Mouse (Mus musculus) CH12F3 (cell line): Measurements from ENCODE around the gene Mapk13.
"Not testable (repeated sequence)": the region's sequence is repeated elsewhere in the genome, so short reads cannot be mapped to it uniquely, and the experiment has no call there.

Source experiments
- in situ Hi-C: fragments of 300-500 bp; cut with MboI; formaldehyde crosslinking; loops from 2 replicates; pipeline ENCODE4 v1.14.3; 2020; ENCODE audit warnings: low sequenced_read_pairs

Gene Mapk13

DNA sequence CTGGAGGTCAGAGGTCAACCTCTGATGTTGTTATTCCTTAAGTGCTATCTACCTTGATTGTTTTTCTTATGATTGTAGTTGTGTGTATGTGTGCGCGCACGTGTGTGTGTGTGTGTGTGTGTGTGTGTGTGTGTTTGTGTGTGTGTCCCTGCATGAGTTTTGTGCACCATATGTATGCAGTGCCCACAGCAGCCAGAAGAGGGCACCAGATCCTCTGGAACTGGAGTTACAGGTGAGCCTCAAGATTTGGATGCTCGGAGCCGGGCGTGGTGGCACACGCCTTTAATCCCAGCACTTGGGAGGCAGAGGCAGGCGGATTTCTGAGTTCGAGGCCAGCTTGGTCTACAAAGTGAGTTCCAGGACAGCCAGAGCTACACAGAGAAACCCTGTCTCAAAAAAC is 5.2 kb downstream of the Mapk13 start:
- in situ Hi-C loops, result not testable (repeated sequence)

DNA sequence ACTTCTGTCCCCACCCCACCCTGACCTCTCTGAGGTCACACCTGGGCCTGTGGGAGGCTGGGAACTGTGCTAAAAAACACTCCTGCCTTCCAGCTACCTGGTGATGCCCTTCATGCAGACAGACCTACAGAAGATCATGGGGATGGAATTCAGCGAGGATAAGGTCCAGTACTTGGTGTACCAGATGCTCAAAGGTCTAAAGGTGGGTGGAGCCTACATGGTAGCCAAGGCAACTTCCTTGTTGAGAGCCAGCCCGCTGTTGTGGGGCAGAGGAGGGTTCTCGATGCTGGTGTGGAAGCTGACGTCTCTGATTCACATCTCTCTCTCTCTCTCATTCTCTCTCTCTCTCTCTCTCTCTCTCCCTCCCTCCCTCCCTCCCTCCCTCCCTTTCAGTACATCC is 6.1 kb downstream of the Mapk13 start:
- in situ Hi-C loops, result no loop called here

DNA sequence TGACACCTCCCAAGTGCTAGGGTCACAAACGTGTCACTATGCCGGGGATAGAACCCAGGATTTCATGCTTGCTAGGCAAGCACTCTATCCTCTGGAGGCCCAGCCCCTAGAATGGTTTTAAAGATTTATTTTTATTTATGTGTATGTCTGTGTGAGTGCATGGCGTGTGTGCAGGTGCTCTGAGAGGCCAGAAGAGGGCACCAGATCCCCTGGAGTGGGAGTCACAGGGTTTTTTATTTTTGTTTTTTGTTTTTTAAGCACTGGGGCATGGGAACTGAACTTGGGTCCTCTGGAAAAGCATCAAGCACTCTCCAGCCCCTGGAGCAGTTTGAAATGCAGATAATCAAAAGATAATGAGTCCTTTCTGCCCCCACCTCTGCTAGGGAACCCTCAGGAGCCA is 7.7 kb downstream of the Mapk13 start:
- in situ Hi-C loops, result no loop called here

DNA sequence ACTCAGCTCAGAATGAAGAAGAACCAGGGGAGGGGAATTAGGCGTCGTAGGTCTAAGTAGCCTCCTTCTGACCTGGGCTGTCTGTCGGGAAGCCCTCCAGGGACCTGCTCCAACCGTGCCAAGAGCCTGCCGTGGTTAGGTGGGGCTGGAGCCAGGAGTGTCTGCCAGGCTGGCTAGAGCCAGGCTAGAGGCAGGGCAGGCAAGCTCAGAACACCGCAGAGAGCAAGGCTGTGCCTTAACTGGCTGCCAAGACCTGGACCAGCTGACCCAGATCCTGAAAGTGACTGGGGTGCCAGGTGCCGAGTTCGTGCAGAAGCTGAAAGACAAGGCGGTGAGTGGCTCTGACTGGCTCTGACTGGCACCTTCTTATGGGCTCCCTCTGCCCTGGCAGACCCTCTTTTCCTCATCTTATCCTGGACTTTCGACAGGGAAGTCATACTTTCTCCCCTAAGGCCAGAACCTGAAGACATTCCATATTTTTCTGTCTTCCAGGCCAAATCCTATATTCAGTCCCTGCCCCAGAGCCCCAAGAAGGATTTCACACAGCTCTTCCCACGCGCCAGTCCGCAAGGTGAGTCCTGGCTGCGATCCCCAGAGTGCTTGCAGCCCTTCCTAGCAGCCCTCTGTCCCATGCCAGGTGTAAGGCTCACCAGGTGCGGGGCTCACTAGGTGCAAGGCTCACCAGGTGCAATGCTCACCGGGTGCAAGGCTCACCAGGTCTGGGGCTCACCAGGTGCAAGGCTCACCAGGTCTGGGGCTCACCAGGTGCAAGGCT is 8.3 kb downstream of the Mapk13 start:
- in situ Hi-C loops, result no loop called here

DNA sequence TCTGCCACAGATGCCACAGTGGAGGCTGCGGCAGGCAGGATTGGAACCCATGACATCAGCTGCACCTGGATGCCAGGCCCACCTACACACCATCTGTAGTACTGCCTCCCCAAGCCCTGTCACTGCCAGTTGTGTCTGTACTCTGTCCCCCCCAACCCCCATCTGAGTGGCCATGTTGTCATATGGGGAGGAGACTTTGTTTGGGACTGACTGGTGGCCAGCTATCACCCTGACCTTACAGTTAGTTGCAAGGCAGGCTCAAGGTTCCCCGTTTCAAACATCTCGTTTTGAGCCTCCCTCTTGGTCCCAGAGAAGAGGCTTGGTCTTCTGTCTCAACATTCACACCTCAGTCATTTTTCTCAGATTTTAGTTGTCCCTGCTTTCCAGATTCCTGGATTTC is 10.6 kb downstream of the Mapk13 start:
- in situ Hi-C loops, result no loop called here

DNA sequence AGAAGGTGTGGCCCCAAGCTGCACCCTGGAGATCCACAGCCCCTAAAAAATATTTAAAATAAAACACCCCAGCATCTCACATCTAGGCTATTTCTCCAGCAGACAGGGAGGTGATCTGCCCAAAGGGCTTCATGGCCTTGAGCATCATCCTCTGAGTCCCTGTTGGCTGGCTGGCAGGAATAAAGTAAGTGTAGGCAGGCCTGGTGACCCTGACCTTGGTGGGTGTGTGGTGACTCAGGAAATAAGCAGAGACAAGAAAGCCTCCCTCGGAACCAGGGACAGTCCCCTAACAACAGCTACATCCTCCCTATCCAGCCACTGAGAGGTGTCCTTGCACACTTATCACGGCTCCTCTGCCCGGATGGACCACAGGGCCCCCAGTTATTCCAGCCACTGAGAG is 11.7 kb downstream of the Mapk13 start:
- in situ Hi-C loops, result no loop called here

DNA sequence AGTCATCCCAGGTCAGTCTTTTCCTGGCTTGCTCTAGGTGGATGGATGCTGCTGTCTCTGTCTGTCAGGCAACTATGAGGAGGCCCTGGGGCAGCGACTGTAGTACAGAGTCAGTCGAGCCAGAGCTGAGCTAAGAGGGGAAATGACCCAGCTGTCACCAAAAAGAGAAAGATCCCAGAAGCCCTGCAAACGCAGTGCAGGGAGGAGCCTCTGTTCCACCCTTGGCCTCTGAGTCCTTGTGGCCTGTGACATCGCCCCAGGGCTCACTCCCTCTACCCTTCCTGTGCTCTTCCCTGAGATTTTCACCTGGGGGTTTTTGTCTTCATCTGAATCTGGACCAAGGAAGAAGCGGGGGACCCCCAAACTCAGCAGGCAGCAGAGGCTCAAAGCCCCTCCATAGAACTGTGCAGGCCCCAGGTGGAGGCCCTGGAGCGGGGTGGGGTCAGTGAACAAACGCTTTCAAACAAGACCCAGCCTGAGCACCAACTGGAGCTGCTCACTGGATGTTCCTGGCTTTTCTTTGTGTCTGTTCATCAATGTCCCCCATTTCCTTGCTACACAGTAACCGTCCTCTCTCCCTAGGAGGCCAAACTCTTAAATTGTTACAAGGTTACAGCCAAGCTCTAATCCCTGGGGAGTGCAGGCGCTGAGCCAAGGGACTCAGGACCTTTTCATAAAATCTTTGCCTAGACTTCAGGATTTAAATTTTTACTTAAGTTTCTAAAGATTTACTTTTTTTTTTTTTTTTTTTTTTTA is 12.4 kb downstream of the Mapk13 start:
- in situ Hi-C loops, result no loop called here

DNA sequence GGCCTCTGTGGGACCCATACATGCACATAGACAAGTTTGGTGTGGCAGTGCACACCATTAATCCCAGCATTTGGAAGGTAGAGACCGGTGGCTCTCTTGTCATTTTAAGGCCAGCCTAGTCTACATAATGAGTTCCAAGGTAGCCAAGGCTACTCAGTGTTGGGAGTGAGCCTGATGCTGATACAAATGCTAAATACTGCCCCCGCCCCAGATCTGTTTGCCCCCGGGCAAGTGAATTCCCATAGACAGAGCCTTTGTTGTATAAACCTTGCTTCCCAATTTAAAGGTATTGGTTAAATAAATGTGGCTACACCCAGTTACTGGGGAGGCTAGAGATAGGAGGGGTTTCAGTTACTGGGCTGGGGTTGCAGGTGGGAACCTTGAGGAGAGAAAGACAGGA is 15.9 kb downstream of the Mapk13 start:
- in situ Hi-C loops, result no loop called here

DNA sequence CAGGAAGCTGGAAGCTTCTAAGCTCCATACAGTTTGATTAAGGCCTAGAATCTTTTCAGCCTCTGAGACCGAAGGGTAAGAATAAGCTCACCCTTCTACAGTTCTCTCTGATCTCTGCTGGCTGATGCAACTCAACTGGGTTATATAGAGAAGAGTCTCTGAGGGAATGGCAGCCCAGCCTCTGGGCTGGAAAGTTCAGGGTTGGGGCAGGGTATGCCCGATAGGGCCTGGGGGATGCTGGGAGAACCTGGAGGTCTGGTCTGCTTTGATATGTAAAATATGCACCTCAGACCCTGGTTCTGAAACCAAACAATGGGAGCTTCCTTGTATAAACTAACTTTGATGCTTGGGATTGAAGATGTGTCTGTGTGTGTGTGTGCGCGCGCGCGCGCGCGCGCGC is 18.4 kb downstream of the Mapk13 start:
- in situ Hi-C loops, result no loop called here

DNA sequence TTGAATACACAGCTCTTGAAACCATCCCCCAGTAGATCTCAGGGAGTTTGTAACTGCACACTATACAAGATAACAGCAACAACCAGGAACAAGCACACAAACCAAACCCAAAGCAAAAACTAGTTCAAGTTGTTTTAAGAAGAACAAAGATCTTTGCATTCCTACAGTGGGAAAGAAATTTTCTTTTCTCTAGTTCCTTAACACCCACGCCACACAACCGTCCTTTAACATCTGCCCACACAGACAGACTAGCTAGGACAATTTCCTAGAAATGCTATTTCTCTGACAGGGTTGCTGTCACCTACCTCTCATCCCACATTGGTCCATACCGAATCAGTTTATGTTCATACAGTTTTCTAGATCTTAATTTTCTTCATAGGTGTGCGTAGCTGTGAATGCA is 27.9 kb downstream of the Mapk13 start:
- in situ Hi-C loops, result no loop called here

DNA sequence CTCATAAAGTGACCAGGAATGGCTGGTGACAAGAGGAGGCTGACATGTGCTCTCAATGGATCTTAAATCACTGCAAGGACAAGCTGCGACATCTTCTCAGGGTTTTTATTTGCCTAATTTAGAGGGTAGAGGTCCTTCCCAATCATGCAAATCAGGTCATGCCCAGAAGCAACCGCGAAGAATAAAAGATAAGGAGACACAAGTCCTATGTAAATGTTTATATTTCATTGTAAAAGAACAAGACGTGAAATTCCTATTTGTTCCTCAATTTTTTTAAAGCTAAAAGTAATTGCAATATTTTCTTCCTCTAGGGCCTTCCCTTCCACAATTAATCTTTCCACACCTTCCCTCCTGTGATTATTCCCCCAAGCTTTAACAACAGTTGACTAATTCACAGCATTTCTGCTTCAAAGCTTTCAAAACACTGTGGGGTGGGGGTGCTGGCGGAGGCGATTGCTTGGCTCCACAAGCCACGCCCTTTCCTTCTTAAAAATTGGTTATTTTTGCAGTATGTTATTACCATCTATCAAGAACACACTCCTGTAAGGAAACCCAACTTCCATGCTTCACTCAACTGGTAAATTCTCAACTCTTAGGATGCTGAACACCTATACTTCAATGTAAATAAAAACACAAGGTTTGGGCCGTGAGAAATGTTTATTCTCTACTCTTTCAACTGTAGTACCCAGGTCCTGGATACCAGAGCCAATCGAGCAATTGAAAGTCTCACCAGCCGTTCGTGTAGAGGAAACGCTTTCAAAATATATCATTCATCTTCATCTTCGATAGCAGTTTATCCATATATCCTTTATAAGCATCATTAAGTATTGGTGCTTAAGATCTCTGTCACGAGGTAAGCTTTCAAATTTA is 30.4 kb downstream of the Mapk13 start:
- in situ Hi-C loops, result no loop called here

DNA sequence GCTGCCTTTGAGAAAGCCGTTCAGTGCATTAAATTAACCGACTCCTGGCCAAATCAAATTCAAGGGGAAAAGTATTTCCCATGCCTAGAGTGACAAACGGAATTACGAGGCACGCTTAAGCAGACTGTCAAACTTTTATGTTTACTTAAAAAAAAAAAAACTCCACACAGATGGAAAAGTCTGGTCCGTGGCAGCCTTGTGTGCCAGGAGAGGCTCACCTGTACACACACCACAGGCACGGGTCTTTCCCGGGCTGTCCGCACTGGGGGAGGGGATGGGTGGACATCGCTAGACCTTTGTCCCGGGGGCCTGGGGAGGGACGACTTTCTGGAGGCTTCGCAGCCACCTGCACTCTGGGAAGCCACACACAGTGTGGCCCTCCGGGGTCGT is 31.2 kb downstream of the Mapk13 start:
- in situ Hi-C loops, result no loop called here

DNA sequence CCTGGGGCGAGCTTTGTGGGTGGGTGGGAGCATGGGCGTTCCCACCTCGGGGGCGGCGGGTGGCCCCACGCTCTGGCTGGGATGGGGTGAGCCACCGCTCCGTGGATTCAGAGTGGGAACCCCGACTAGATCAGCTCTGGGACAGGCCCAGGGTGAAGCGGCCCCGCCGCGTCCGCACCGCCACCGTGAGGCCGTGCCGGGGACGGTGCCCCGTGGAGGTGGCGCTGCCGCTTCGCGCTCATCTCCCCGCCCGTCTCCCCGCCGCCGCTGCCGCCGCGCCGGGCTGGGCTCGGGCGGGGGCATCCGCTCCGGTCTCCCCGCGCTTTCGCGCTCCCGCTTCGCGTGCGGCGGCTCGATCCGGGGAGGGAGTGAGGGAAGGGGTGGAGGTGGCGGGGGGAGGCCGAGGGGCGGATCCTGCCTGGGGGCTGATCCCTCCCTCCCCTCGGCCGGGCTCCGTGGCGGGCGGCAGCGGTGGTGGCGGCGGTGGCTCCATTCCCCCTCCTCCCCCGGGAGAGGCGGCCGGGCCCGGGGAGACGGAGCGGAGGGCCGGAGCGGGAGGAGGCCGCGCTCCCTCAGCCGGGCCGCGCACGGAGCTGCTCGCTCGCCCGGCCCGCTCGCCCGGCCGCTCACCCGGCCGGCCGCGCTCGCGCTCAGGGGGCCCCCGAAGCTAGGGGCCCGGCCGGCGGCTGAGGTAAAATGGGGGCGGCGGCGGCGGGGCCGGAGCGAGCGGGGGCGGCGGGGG is 31.7 kb downstream of the Mapk13 start, which contains the start of gene Brpf3:
Brpf3 (plus strand) TSS at position 420 of the 742 bp plus-strand sequence.
- in situ Hi-C loops, result no loop called here

DNA sequence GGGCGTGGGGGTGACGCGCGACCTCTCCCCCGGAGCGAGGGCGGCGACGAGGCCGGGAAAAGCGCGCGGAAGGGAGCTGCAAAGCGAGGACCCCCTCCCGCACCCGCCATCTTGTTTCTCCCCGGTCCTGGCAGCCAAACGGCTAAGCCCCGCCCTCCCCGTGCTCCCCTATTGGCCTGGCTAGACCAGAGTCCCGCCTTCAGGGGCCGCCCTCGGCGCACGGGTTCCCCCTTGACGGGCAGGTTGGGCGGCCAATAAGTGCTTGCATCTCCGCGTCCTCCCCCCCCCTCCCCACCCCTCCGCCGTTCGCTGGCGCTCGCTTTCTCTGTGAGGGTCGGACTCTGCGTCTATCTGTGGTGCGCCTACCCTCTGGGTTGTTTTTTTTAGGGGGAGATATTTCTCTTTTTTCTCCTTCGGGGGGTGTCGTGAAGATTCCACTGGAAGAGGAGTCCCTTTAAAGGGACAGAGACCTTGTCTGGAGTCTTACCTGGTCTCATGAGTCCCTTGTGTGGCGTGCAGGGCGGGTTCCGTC is 32.4 kb downstream of the Mapk13 start:
- in situ Hi-C loops, result no loop called here

DNA sequence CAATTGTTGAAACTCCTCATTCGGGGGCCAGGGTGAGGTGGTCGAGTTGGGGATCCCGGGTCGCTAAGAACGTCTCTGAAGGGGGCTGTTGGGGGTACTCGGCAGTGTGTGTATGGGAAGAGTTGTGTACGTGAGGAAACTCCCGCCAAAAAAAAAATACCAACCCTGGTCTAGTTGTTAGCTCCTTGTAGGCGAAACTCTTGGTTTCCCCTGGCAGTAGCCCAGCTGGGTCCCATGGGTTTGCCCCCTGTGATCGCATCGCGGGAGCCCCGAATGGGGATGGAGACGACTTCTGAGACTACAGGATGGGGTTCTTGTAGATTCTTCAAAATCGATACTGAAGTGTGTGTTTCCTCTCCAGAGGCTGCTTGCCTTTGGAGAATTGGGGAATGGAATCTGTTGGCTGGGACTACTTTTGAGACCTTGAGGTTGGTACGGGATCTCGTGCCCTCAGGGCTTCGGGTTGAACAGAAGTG is 32.9 kb downstream of the Mapk13 start:
- in situ Hi-C loops, result no loop called here

DNA sequence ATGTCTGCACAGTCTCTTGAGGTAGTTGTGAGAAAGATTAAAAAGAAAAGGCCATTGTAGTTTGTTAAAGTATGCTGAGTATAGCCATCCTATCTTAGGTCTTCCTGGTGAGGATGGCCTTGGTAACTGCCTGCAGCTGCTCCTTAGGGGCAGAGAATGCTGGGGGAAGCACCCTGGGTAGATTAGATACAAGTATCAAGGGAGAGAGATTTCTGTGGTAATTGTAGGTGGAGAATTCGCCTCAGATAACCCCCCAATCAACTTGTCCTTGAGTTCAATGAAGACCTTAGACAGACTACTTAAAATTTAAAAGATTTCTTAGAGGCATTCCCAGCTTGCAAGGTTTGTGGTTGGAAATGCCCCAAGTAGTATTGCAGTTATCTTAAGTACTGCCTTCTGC is 34.2 kb downstream of the Mapk13 start:
- in situ Hi-C loops, result no loop called here

DNA sequence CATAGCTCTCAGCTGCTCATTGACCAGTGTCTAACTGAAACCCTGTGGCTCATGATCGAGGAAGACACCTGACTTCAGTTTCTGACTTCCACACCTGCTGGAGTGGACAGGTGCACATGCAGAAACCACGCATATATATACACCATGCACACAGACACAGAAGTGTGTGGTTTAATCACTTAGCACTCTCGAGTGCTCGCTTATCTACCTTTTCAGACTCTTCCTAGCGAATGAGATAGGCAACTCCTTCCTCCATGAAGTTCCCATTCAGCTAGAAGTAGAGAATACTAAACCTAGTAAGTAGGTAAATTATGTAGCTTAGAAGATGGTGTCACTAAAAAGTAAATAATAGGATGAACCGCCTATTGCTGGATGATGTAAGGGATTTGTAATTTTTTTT is 35.9 kb downstream of the Mapk13 start:
- in situ Hi-C loops, result no loop called here

DNA sequence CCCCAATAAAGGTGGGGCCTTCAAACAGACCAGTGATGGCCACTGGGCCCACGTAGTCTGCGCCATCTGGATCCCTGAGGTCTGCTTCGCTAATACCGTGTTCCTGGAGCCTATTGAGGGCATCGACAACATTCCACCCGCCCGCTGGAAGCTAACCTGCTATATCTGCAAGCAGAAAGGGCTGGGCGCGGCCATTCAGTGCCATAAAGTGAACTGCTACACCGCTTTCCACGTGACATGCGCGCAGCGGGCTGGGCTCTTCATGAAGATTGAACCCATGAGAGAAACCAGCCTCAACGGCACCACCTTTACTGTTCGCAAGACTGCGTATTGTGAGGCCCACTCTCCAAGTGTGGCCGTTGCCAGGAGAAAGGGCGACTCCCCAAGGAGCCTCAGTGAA is 37.7 kb downstream of the Mapk13 start:
- in situ Hi-C loops, result no loop called here

DNA sequence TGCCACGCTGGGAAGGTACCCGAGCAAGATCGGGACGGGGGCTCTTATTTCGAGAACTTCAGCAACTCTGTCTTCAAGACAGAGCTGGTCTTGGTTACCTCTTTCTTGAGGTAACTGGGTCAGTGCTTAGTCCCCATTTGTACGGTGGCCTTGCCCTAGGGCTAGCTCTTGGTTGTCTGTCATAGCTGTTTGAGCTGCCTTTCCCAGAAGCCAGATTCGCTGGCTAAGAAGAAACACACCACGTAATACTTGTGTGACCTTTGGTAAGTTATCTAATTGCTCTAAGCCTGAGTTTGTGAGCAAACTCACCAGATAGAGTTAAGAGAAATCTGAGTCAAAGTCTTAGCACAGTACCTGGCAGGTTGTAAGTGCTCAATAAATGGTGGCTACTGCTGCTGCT is 39.6 kb downstream of the Mapk13 start:
- in situ Hi-C loops, result no loop called here

DNA sequence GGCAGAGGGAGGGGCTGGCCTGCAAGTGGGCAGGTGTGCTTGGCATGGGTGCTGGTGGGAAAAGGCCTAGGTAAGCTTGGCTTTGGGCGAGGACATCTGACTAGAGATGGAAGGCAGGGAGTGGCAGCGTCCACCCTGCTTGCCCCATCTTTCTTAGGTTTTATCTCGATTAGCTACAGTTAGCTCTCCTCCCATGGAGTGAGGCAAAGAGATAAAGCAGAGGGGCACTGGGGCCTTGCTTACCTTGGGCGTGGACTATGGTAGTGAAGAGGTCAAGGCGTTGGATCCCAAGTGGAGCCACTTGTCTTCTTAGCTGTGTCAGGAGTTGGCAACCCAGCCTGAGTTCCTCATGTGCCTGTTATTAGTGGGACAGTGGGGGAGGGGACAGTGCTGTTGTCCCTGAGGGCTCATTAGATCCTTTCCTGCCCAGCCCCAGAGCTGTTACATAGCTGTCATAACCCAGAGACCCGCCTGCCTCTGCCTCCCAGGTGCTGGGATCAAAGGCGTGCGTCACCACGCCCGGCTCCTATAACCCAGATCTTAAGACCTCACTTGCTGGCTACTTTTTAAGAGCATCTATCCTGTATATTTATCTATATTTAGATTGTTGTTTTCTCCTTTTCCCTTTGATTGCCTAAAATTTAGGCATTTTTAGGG is 40.2 kb downstream of the Mapk13 start:
- in situ Hi-C loops, result no loop called here
